Mouse (Mus musculus): ENCODE data around the gene Ulk4. TPM values are rescaled to one million over a fixed set of nuclear protein-coding genes. Genes with fewer than 3 reads are reported as not detected.

The Ulk4 gene
- polyA plus RNA-seq, 1 experiment from 2014 or later: 115 TPM

Small RNA genes lying within 50 kb of the gene (microRNA-seq; reads per million reads assigned to microRNA genes)
- not detected for gene Mir7090

Other genes starting within 250 kb of the Ulk4 start
- gene Trak1, start 20.3 kb upstream of the Ulk4 start, polyA plus RNA-seq (2015; fragmentation: Nextera tagmentation; extraction: Ambion mirVana): 43.4 and 44.3 TPM in 2 replicates
- 7.9 and 11.2 TPM in 2 replicates for gene Cck, start 218.5 kb upstream of the Ulk4 start, polyA plus RNA-seq (2015; fragmentation: Nextera tagmentation; extraction: Ambion mirVana)

Data from neural tube, embryonic 13.5 days (tissue).